In the genomic region with DNA sequence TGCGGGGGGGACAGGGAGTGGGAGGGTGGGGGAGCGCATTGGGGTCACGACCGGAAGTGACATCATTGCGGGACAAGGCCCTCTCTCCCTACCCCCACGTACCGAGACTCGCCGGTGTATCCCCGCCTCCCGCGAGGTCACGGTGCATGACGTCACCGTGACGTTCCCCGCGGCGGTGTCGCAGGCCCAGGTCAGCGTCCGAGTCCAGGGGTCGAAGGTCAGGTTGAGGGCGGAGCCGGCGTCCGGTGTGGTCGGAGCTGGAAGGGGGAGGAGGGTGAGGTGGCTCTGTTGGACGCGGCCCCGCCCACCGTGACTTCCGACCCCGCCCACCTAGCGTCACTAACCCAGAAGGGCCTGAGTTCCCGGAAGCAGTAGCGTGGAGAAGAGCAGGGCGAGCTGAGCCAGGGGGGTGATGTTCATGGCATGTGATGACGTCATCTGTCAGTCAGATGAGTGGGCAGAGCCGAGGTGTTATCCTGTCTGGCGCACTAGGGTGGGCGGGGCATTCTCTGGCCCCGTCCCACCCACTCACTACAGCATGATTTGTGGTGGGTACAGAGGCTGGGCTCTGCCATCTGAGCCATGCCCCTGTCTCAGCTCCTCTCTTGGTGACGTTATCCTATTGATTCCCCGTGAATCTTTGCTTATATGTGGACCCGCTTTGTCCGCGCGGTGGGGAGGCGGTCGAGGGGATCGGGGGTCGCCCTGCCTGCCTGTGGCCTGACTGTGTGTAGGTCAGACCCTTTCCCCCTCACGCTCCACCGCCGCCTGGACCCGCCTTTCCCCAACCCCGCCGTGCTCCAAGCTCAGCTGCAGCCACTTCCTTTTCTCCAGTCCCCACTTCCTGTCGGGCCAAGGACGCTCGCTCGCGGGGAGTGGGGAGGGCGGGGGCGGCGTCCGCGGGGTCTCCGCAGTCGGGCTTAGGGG, we compare ENCODE assay signal across 7 mouse cellular contexts. TPM values are rescaled to one million over a fixed set of nuclear protein-coding genes. Genes with fewer than 3 reads are reported as not detected.
A peak's percentile ranks its signal among the peaks of the same experiment; 100 is the strongest.
DNase-seq lines count a peak whose midpoint lies in the region; ATAC-seq and TF ChIP-seq lines count a peak whose summit lies in the region.

No protein-coding gene starts in this region.

- peak overlapping the region; percentile 63 for H3K4me2 ChIP-seq in limb, embryonic 14.5 days (replicated peaks; ENCODE audit: low read depth, low read length, severe bottlenecking)
- peak overlapping the region; percentile 77 for H3K4me2 ChIP-seq in midbrain, embryonic 16.5 days (ENCODE audit: low read length)

- peak overlapping the region; percentile 77 for H3K4me3 ChIP-seq in bone marrow macrophage, adult 2 months (ENCODE audit: insufficient read depth, low read length)
- peak overlapping the region; percentile 41 for H3K4me3 ChIP-seq in embryonic fibroblast, embryonic 13.5 days (ENCODE audit: insufficient read depth, low read length)
- peak overlapping the region; percentile 59 for H3K4me3 ChIP-seq in limb, embryonic 14.5 days (replicated peaks; ENCODE audit: low read length)
- H3K4me3 ChIP-seq in midbrain, embryonic 16.5 days (ENCODE audit: low read depth, low read length), result peak overlapping the region; percentile 60

- H3K27ac ChIP-seq in bone marrow macrophage, adult 2 months (ENCODE audit: insufficient read depth, low read depth, low read length), result peak overlapping the region; percentile 82
- H3K27ac ChIP-seq in embryonic fibroblast, embryonic 13.5 days (ENCODE audit: insufficient read depth, low read length), result 0 out of 2 replicates have a peak overlapping the region, but pooled peaks have one; percentile 19
- peak overlapping the region; percentile 91 for H3K27ac ChIP-seq in limb, embryonic 14.5 days (replicated peaks; ENCODE audit: low read depth, low read length)
- peak overlapping the region; percentile 96 for H3K27ac ChIP-seq in midbrain, embryonic 16.5 days (ENCODE audit: low read length)

- no peaks in the 10 kb centered on the region for H3K36me3 ChIP-seq in limb, embryonic 14.5 days (ENCODE audit: control insufficient read depth, insufficient read depth, low read length)
- no peaks in the 10 kb centered on the region for H3K36me3 ChIP-seq in midbrain, embryonic 16.5 days (ENCODE audit: control insufficient read depth, insufficient read depth, low read length)

- no peaks in the 10 kb centered on the region for H3K27me3 ChIP-seq in limb, embryonic 14.5 days (ENCODE audit: control insufficient read depth, insufficient read depth, low read length)
- no peaks in the 10 kb centered on the region for H3K27me3 ChIP-seq in midbrain, embryonic 16.5 days (ENCODE audit: control insufficient read depth, insufficient read depth, low read depth, low read length)

- TF ChIP-seq POLR2A in bone marrow macrophage, adult 2 months (IDR thresholded peaks at IDR 0.05; ENCODE audit: borderline replicate concordance, low read depth, low read length), result no peak
- peak; percentile 52 for TF ChIP-seq POLR2A in embryonic fibroblast, embryonic 13.5 days (IDR thresholded peaks at IDR 0.05; ENCODE audit: low read depth, low read length)
- TF ChIP-seq POLR2A in limb, embryonic 14.5 days (IDR thresholded peaks at IDR 0.05; ENCODE audit: borderline replicate concordance, extremely low read depth, insufficient read depth, insufficient read length), result no peak

- TF ChIP-seq CTCF in bone marrow macrophage, adult 2 months (IDR thresholded peaks at IDR 0.05; ENCODE audit: low read depth, low read length), result no peak
- TF ChIP-seq CTCF in embryonic fibroblast, embryonic 13.5 days (IDR thresholded peaks at IDR 0.05; ENCODE audit: borderline replicate concordance, insufficient read depth, low read length), result no peak

- ATAC-seq in limb, embryonic 14.5 days (ENCODE audit: low FRiP score, low read depth), result peak; percentile 81
- ATAC-seq in midbrain, embryonic 16.5 days, result peak; percentile 90

- WGBS in limb, embryonic 14.5 days, result 2% methylated on average over 54 of the region's 71 CpGs
- 5% methylated on average over 61 of the region's 71 CpGs for WGBS in midbrain, embryonic 16.5 days

- peak overlapping the region; percentile 49 for H3K9ac ChIP-seq in limb, embryonic 14.5 days (ENCODE audit: low read depth, low read length, severe bottlenecking)
- H3K9ac ChIP-seq in midbrain, embryonic 16.5 days (ENCODE audit: low read depth, low read length), result peak overlapping the region; percentile 55

- H3K9me3 ChIP-seq in limb, embryonic 14.5 days (ENCODE audit: control insufficient read depth, low read length), result no peaks in the 10 kb centered on the region
- H3K9me3 ChIP-seq in midbrain, embryonic 16.5 days (replicated peaks; ENCODE audit: control insufficient read depth, low read length, poor library complexity, severe bottlenecking), result no peaks in the 10 kb centered on the region

- DNase-seq in heart, adult 9 months (ENCODE audit: low spot score in 2 of 2), result peak; percentile 76 to 77
- DNase-seq in kidney, adult 9 months, result peak; percentile 82
- DNase-seq in limb, embryonic 14.5 days (ENCODE audit: low spot score), result peak; percentile 94
- peak; percentile 77 to 92 for DNase-seq in spleen, postnatal 10 days (ENCODE audit: low spot score in 2 of 2)

- peaks cover 4% of the 10 kb centered on the region for H3K4me1 ChIP-seq in bone marrow macrophage, adult 2 months (ENCODE audit: control insufficient read depth, insufficient read depth, low read length)
- no peaks in the 10 kb centered on the region for H3K4me1 ChIP-seq in embryonic fibroblast, embryonic 13.5 days (ENCODE audit: control insufficient read depth, insufficient read depth, low read length)
- H3K4me1 ChIP-seq in limb, embryonic 14.5 days (ENCODE audit: control insufficient read depth, insufficient read depth, low read length), result no peaks in the 10 kb centered on the region
- H3K4me1 ChIP-seq in midbrain, embryonic 16.5 days (ENCODE audit: control insufficient read depth, insufficient read depth, low read length), result no peaks in the 10 kb centered on the region

RNA-seq across cellular contexts. Expression of a gene that starts 1.0 kb away (rescaled TPM):
- polyA plus RNA-seq in bone marrow macrophage, adult 2 months (2012; ENCODE audit: insufficient read depth, insufficient read length, missing spikeins), result 474 and 503 TPM in 2 replicates
- polyA plus RNA-seq in embryonic fibroblast, embryonic 13.5 days (2011; ENCODE audit: insufficient read length, low read depth, missing spikeins), result 15.4 and 22.2 TPM in 2 replicates
- 181 and 228 TPM in 2 replicates for polyA plus RNA-seq in limb, embryonic 14.5 days (2012; rRNA removed)
- polyA plus RNA-seq in limb, embryonic 14.5 days (2014; fragmentation: Nextera tagmentation; extraction: Ambion mirVana), result 24.1 and 30.1 TPM in 2 replicates
- polyA plus RNA-seq in midbrain, embryonic 16.5 days (2015; fragmentation: Nextera tagmentation; extraction: Ambion mirVana), result 62.6 and 65.5 TPM in 2 replicates

RNA-seq across cellular contexts. Expression of a gene that starts 43.5 kb away (rescaled TPM):
- polyA plus RNA-seq in bone marrow macrophage, adult 2 months (2012; ENCODE audit: insufficient read depth, insufficient read length, missing spikeins), result not detected in 2 replicates
- polyA plus RNA-seq in embryonic fibroblast, embryonic 13.5 days (2011; ENCODE audit: insufficient read length, low read depth, missing spikeins), result not detected in 2 replicates
- polyA plus RNA-seq in limb, embryonic 14.5 days (2012; rRNA removed), result not detected in 2 replicates
- not detected in 2 replicates for polyA plus RNA-seq in limb, embryonic 14.5 days (2014; fragmentation: Nextera tagmentation; extraction: Ambion mirVana)
- not detected in 2 replicates for polyA plus RNA-seq in midbrain, embryonic 16.5 days (2015; fragmentation: Nextera tagmentation; extraction: Ambion mirVana)

RNA-seq across cellular contexts. Expression of a gene that starts 51.1 kb away (rescaled TPM):
- 0.39 TPM in 1 of 2 replicates, not detected in the other for polyA plus RNA-seq in bone marrow macrophage, adult 2 months (2012; ENCODE audit: insufficient read depth, insufficient read length, missing spikeins)
- not detected in 2 replicates for polyA plus RNA-seq in embryonic fibroblast, embryonic 13.5 days (2011; ENCODE audit: insufficient read length, low read depth, missing spikeins)
- polyA plus RNA-seq in limb, embryonic 14.5 days (2012; rRNA removed), result 0.06 and 0.08 TPM in 2 replicates
- polyA plus RNA-seq in limb, embryonic 14.5 days (2014; fragmentation: Nextera tagmentation; extraction: Ambion mirVana), result 0.14 TPM in 1 of 2 replicates, not detected in the other
- 0.19 TPM in 1 of 2 replicates, not detected in the other for polyA plus RNA-seq in midbrain, embryonic 16.5 days (2015; fragmentation: Nextera tagmentation; extraction: Ambion mirVana)

Comparison
In these comparisons a context has a peak if more than half of its experiments do, and no peak if none do; other contexts are left out.
1. Peak in every context shown above with its lines: DNase-seq, ATAC-seq, H3K4me3 ChIP-seq and H3K27ac ChIP-seq.
2. H3K27ac ChIP-seq: peak in every context shown above with its lines; median percentile 96 in midbrain, embryonic 16.5 days; 91 in limb, embryonic 14.5 days; 82 in bone marrow macrophage, adult 2 months; 19 in embryonic fibroblast, embryonic 13.5 days.